Mouse (Mus musculus) forebrain, embryonic 11.5 days (tissue): ENCODE measurements around the gene Zfp536. TPM values are rescaled to one million over a fixed set of nuclear protein-coding genes. Genes with fewer than 3 reads are reported as not detected.
A peak's percentile ranks its signal among the peaks of the same experiment; 100 is the strongest.

ENCODE experiments used
- ATAC-seq: fragments of 200-750 bp; cut with Nextera tagmentation; replicated peaks from 2 replicates; pipeline ENCODE4 v1.8.0; 2017; ENCODE audit warnings: moderate TSS enrichment; ENCODE audit not compliant: low FRiP score
- DNase-seq: peaks from one replicate; pipeline ENCODE4 v3.0.0-alpha.2; 2017; ENCODE audit warnings: low spot score
- H3K27ac ChIP-seq: fragments of 300-500 bp; sonication (generic); 2 replicates; pipeline ENCODE4 v1.5.1; 2014; ENCODE audit warnings: low read depth, low read length
- H3K27me3 ChIP-seq: fragments of 300-500 bp; sonication (generic); 2 replicates; pipeline ENCODE4 v1.6.1; 2014; ENCODE audit warnings: mild to moderate bottlenecking, low read length, mixed read lengths; ENCODE audit not compliant: control insufficient read depth, insufficient read depth
- H3K36me3 ChIP-seq: fragments of 300-500 bp; sonication (generic); 2 replicates; pipeline ENCODE4 v1.6.1; 2014; ENCODE audit warnings: mild to moderate bottlenecking, low read length, moderate library complexity, mixed read lengths; ENCODE audit not compliant: control insufficient read depth, insufficient read depth
- H3K4me1 ChIP-seq: fragments of 300-500 bp; sonication (generic); replicated peaks from 2 replicates; pipeline ENCODE4 v1.6.1; 2014; ENCODE audit warnings: low read length, mixed read lengths; ENCODE audit not compliant: control insufficient read depth, insufficient read depth
- H3K4me2 ChIP-seq: fragments of 300-500 bp; sonication (generic); 2 replicates; pipeline ENCODE4 v1.6.1; 2014; ENCODE audit warnings: low read depth, mild to moderate bottlenecking, low read length, moderate library complexity, mixed read lengths; ENCODE audit not compliant: severe bottlenecking
- H3K4me3 ChIP-seq: fragments of 300-500 bp; sonication (generic); 2 replicates; pipeline ENCODE4 v1.5.1; 2014; ENCODE audit warnings: low read depth, low read length
- H3K9ac ChIP-seq: fragments of 300-500 bp; sonication (generic); 2 replicates; pipeline ENCODE4 v1.6.1; 2014; ENCODE audit warnings: low read length
- H3K9me3 ChIP-seq: fragments of 300-500 bp; sonication (generic); 2 replicates; pipeline ENCODE4 v1.6.1; 2016; ENCODE audit warnings: low read length, mixed read lengths; ENCODE audit not compliant: control insufficient read depth
- WGBS: fragments of 180-500 bp; shearing (Covaris S2); extraction: QIAGEN DNeasy Blood & Tissue Kit; methylation state at CpG from one replicate; pipeline ENCODE4 v1.1.7; 2014; 5-methylcytosine and 5-hydroxymethylcytosine counted together
- polyA plus RNA-seq: library from polyadenylated mRNA; unstranded; fragments of >200 nt; fragmentation: Nextera tagmentation; extraction: Ambion mirVana; gene quantifications from 2 replicates; pipeline ENCODE4 v1.2.1, GENCODE M21; 2014

Zfp536 gene
- polyA plus RNA-seq, 1 experiment from 2014 or later = 41.8 TPM

DNA sequence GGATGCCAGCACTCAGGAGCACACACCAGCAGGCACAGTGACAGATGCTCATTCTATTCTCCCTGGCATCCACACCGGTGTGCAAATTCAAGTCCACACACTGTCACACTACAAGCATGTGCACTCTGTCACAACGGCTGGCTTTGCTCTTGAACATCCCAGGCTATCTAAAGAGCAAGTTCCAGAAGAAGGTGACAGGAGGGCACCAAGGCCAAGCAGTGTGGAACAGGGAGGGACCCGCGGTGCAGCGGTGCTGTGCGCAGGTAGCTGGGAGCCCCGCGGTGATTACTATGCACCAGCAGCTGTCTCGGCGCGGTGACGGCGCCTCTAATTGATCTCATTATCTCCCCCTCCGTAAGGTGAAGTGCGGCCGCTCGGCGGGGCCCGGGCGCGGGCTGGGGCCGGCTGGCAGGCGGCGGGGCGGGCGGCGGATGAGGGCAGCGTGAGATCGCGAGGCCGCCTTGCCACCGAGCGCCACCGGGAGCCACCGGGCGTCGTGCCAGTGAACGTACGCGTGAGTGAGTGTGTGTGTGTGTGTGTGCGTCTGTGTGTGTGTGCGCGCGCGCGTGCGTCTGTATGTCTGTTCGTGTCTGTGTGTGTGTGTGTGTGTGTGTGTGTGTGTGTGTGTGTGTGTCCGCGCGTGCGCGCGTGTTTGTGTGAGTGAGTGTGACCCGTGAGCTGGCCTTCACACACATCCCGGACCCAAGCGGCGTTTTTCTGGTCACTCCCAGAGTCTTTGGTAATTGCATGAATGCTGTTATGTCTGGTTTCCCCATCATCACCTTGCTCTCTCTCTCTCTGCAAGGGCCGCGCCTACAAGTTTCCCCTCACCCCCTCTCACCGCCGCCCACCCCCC, 149.3 kb downstream of the Zfp536 start:
- Histone ChIP-seq H3K27ac (peak overlapping the region; percentile 58), H3K4me2 (peak overlapping the region; percentile 71), H3K4me1 (peaks cover 20% of the 10 kb centered on the region), H3K9me3 (no peaks in the 10 kb centered on the region), H3K27me3 (no peaks in the 10 kb centered on the region; the same call in 1 of the 2 replicates), H3K36me3 (no peaks in the 10 kb centered on the region), H3K4me3 (peak overlapping the region; percentile 33), H3K9ac (peak overlapping the region; percentile 55)
- WGBS = 2% methylated on average over 53 of the region's 62 CpGs
- ATAC-seq = peak; percentile 62
- peak; percentile 82 for DNase-seq

DNA sequence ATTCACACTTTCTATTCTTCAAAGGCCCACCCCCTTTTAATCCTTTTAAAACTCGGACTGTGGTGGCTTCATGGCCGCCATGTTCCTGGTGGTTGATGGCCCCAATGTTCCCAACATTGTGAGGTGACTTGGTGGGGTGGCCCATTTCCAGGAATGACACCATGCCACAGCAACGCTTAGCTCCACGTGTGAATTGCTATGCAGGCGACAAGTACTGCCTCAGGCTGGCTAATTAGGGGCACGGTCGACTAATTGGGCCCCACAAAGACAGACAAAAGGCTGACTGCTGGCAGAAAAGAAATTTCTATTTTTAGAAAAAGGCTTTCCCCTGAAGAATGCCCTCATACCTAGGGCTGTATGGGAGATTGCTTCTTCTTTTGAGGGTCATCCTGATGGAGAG, 154.2 kb downstream of the Zfp536 start:
- ATAC-seq (peak; percentile 68), DNase-seq (peak; percentile 72)
- 45% methylated on average over 7 of the region's 7 CpGs for WGBS
- Histone ChIP-seq H3K9ac (no peak overlapping the region), H3K27me3 (no peaks in the 10 kb centered on the region), H3K9me3 (no peaks in the 10 kb centered on the region), H3K4me1 (peaks cover 13% of the 10 kb centered on the region), H3K36me3 (no peaks in the 10 kb centered on the region), H3K4me2 (no peak overlapping the region), H3K4me3 (no peak overlapping the region), H3K27ac (no peak overlapping the region)

DNA sequence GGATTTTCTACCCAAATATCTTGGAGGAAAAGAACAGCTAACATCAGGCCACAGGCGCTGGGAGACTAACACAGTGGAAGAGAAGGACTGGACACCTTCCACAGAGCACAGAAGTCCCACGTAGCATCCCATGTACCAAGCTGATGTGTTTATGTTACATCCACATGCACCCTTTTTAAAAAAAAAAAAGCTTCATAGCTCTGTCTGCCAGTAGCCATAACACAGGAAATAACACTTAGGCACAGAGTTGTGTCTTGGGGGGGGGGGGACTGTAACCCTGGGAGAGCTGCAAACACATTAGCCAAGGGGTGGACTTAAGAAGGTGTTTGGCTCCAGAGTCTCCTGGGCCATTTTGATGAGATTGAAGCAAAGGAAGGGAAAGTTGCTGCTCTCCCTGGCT, 155.6 kb downstream of the Zfp536 start:
- ATAC-seq = no peak

DNA sequence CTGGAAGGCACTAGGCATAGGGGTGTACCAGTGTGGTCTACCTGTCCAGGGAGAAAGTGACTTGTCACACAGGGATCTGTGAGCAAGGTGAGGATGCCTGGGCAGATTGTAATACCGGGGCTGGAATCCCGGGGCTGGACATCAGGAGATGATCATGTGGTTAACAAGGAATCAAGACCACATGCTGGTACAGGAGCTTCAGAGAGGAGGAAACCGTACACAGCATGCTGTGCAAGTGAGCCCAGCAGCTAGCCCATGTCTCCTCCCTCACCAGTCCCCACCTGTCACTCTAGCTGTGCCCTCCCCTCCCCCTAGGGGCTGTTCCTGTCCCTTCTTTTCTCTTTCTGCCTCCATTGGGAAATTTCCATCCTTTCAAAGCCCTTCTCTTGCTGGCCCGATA, 157.5 kb downstream of the Zfp536 start:
- 72% methylated on average over 4 of the region's 4 CpGs for WGBS
- no peak overlapping the region for H3K27ac ChIP-seq
- ATAC-seq = no peak

More for the DNA sequence above, 155.6 kb downstream of the Zfp536 start:
- Histone ChIP-seq H3K4me1 (peaks cover 9% of the 10 kb centered on the region), H3K9ac (no peak overlapping the region), H3K4me3 (no peak overlapping the region), H3K27ac (no peak overlapping the region), H3K9me3 (no peaks in the 10 kb centered on the region), H3K4me2 (no peak overlapping the region), H3K27me3 (no peaks in the 10 kb centered on the region), H3K36me3 (no peaks in the 10 kb centered on the region)
- no peak for DNase-seq
- 91% methylated on average over 2 of the region's 2 CpGs for WGBS

DNA sequence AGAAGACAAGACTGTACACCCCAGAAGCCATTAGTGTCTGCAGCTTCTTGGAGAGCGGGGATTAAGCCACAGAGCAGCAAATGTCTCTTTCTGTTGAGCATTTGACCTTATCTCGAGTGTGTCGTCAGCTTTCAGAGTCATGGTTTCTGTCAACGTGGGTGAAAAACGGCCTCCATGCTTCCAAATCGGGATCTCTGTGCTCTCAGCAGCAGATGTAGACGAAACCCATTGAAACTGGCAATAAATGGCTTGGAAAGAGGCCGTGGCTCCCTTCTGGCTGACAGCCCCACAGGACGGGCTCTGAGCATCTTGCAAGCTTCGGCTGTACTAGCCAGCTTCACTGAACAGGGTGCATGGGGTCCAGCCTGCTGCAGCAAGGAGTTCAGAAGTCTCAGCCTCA, 159.1 kb downstream of the Zfp536 start:
- ATAC-seq (no peak), DNase-seq (no peak)
- Histone ChIP-seq H3K4me1 (peaks cover 3% of the 10 kb centered on the region), H3K9me3 (no peaks in the 10 kb centered on the region), H3K4me2 (no peak overlapping the region), H3K9ac (no peak overlapping the region), H3K4me3 (no peak overlapping the region), H3K27ac (no peak overlapping the region), H3K36me3 (no peaks in the 10 kb centered on the region), H3K27me3 (no peaks in the 10 kb centered on the region)
- 82% methylated on average over 10 of the region's 10 CpGs for WGBS

More for the DNA sequence above, 157.5 kb downstream of the Zfp536 start:
- DNase-seq = no peak
- no peak overlapping the region for H3K4me2 ChIP-seq
- H3K4me3 ChIP-seq = no peak overlapping the region
- no peak overlapping the region for H3K9ac ChIP-seq
- peaks cover 9% of the 10 kb centered on the region for H3K4me1 ChIP-seq
- H3K9me3 ChIP-seq = no peaks in the 10 kb centered on the region
- H3K36me3 ChIP-seq = no peaks in the 10 kb centered on the region
- no peaks in the 10 kb centered on the region for H3K27me3 ChIP-seq

DNA sequence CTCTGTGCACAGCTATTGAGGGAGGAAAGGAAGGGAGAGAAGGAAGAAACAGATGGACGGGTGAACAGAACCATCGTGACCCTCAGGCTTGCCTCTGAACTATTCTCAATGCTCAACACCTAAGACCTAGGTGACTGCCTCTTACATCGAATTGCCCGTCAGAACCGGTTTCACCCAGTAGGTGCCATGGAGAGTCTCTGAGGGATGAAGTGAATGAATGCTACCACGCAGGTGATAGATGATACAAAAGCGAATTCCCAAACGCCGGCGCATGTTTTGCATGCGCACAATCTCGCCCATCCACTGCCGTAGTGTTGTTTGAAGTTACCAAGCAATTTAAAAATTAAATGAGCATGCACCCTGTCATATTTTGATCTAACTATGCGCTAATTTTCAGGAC, 164.9 kb downstream of the Zfp536 start:
- DNase-seq = no peak
- Histone ChIP-seq H3K9ac (no peak overlapping the region), H3K27me3 (no peaks in the 10 kb centered on the region), H3K4me3 (no peak overlapping the region), H3K4me2 (no peak overlapping the region), H3K9me3 (peaks cover 3% of the 10 kb centered on the region; the same call in 1 of the 2 replicates), H3K4me1 (peaks cover 3% of the 10 kb centered on the region; the same call in 1 of the 2 replicates), H3K36me3 (no peaks in the 10 kb centered on the region; the same call in 1 of the 2 replicates), H3K27ac (no peak overlapping the region)
- WGBS = 92% methylated on average over 14 of the region's 14 CpGs
- ATAC-seq = no peak

DNA sequence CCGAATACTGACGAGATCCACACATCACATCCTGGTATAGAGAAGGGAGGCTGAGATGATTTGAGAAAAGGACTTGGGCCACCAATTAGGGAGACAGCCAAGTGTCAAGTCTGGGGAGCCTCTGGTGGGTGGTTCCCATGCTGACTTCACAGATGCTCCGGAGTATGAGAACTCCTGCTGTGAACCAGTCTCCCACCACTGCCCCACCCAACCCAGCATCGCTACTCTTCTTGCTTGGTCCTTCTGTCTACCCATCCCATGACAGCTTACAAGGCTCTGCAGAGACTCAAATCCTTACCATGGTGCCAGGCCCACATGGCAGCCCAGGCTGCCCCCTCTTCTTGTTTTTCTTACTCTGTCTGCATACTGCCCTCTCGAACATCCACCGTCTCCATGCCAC, 165.5 kb downstream of the Zfp536 start:
- DNase-seq = no peak

DNA sequence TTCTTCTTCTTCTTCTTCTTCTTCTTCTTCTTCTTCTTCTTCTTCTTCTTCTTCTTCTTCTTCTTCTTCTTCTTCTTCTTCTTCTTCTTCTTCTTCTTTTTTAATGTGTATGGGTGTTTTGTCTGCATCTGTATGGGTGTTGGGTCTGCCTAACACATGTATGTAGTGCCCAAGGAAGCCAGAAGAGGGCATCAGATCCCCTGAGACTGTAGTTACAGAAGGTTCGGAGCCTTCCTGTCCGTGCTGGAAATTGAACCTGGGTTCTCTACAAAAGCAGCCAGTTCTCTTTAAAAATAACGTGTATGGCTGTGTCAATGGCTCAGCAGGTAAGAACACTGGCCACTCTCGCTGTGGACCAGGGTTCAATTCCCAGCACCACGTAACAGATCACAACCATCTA, 167.0 kb downstream of the Zfp536 start:
- WGBS = 83% methylated on average over 5 of the region's 5 CpGs
- no peak for DNase-seq
- H3K27me3 ChIP-seq = no peaks in the 10 kb centered on the region
- no peak overlapping the region for H3K4me2 ChIP-seq
- H3K9me3 ChIP-seq = peaks cover 3% of the 10 kb centered on the region; the same call in 1 of the 2 replicates
- ATAC-seq = no peak
- peaks cover 7% of the 10 kb centered on the region; the same call in 1 of the 2 replicates for H3K4me1 ChIP-seq
- no peak overlapping the region for H3K4me3 ChIP-seq
- no peaks in the 10 kb centered on the region; the same call in 1 of the 2 replicates for H3K36me3 ChIP-seq
- no peak overlapping the region for H3K9ac ChIP-seq
- H3K27ac ChIP-seq = no peak overlapping the region

More for the DNA sequence above, 165.5 kb downstream of the Zfp536 start:
- H3K9me3 ChIP-seq = peaks cover 3% of the 10 kb centered on the region; the same call in 1 of the 2 replicates
- H3K27me3 ChIP-seq = no peaks in the 10 kb centered on the region
- H3K4me1 ChIP-seq = peaks cover 7% of the 10 kb centered on the region; the same call in 1 of the 2 replicates
- no peak overlapping the region for H3K27ac ChIP-seq
- H3K9ac ChIP-seq = no peak overlapping the region
- H3K4me3 ChIP-seq = no peak overlapping the region
- no peak overlapping the region for H3K4me2 ChIP-seq
- no peak for ATAC-seq
- H3K36me3 ChIP-seq = no peaks in the 10 kb centered on the region; the same call in 1 of the 2 replicates
- 96% methylated on average over 6 of the region's 6 CpGs for WGBS
